Comparison of ENCODE assay signal across 19 mouse cellular contexts in genomic region chr7:68323051-68323450, GRCm38 (mm10). TPM values are rescaled to one million over a fixed set of nuclear protein-coding genes. Genes with fewer than 3 reads are reported as not detected.
A peak's percentile ranks its signal among the peaks of the same experiment; 100 is the strongest.
DNase-seq lines count a peak whose midpoint lies in the region; ATAC-seq lines count a peak whose summit lies in the region.
"Had no signal": no experiment of that assay in that cellular context is flagged by ENCODE, and none has a peak within 500 bp of the region (broad histone marks: within the 10 kb centered on the region; RNA-seq: fewer than 3 reads in every experiment).

No protein-coding gene starts in this region.

- H3K4me2 ChIP-seq in intestine, embryonic 16.5 days (ENCODE audit: low read depth, low read length): no peak overlapping the region
- H3K4me2 ChIP-seq: hindbrain, embryonic 14.5 days; limb, embryonic 15.5 days; midbrain, embryonic 15.5 days had no signal

- no peak overlapping the region for H3K4me3 ChIP-seq in intestine, embryonic 16.5 days (ENCODE audit: low read length)
- H3K4me3 ChIP-seq: limb, embryonic 15.5 days; midbrain, embryonic 15.5 days had no signal

- WGBS in intestine, embryonic 16.5 days: 53% methylated on average over 6 of the region's 6 CpGs

- intact Hi-C loops in left cerebral cortex, postnatal 10 days (cut with DNase I): no loop called here

- peak; percentile 83 for DNase-seq in CD4-positive helper T cell, adult 2 months (ENCODE audit: low read depth, low spot score)
- peak; percentile 14 to 33 for DNase-seq in thymus, postnatal 10 days (ENCODE audit: low spot score in 2 of 2)
- DNase-seq in right cerebral cortex, adult 2 months (ENCODE audit: low spot score in 2 of 2): no peak
- no peak for DNase-seq in left cerebral cortex, postnatal 10 days (ENCODE audit: extremely low spot score in 1 of 2, low spot score in 2 of 2)
- DNase-seq in cerebellum, adult 9-11 months: no peak
- DNase-seq: adrenal gland, postnatal 14 days; cerebellum, adult 11-12 months; kidney, adult 2 months; kidney, postnatal 14 days had no signal

- H3K27ac ChIP-seq in intestine, embryonic 16.5 days (ENCODE audit: low read length): no peak overlapping the region
- H3K27ac ChIP-seq: hindbrain, embryonic 14.5 days; limb, embryonic 15.5 days; midbrain, embryonic 15.5 days had no signal

- H3K9me3 ChIP-seq in intestine, embryonic 16.5 days (ENCODE audit: control insufficient read depth, low read length): no peaks in the 10 kb centered on the region
- H3K9me3 ChIP-seq: limb, embryonic 15.5 days; midbrain, embryonic 15.5 days had no signal

- peak; percentile 80 for ATAC-seq in CD4-positive, CD25-positive, alpha-beta regulatory T cell, adult 4 months
- peak; percentile 86 for ATAC-seq in intestine, embryonic 16.5 days
- ATAC-seq: midbrain, embryonic 15.5 days had no signal

- no peak overlapping the region for H3K9ac ChIP-seq in intestine, embryonic 16.5 days (ENCODE audit: low read depth, low read length)
- H3K9ac ChIP-seq: hindbrain, embryonic 14.5 days; limb, embryonic 15.5 days; midbrain, embryonic 15.5 days had no signal

- no peaks in the 10 kb centered on the region for H3K27me3 ChIP-seq in intestine, embryonic 16.5 days (replicated peaks; ENCODE audit: control insufficient read depth, insufficient read depth, low read length)
- H3K27me3 ChIP-seq: CH12.LX; limb, embryonic 15.5 days; midbrain, embryonic 15.5 days had no signal

- H3K36me3 ChIP-seq in intestine, embryonic 16.5 days (ENCODE audit: control insufficient read depth, insufficient read depth, low read length): no peaks in the 10 kb centered on the region
- H3K36me3 ChIP-seq: limb, embryonic 15.5 days; midbrain, embryonic 15.5 days had no signal

- no peaks in the 10 kb centered on the region for H3K4me1 ChIP-seq in intestine, embryonic 16.5 days (ENCODE audit: control insufficient read depth, insufficient read depth, low read length)
- H3K4me1 ChIP-seq: midbrain, embryonic 15.5 days had no signal

RNA-seq across cellular contexts. Expression of gene Fam169b, which starts 49.4 kb away (rescaled TPM):
- 100 to 1,000 TPM; 124 to 148 TPM for polyA plus RNA-seq in CD4-positive, CD25-positive, alpha-beta regulatory T cell, adult 4 months (2017; shearing (Covaris generic))
- polyA plus RNA-seq in intestine, embryonic 16.5 days (2015; fragmentation: Nextera tagmentation; extraction: Ambion mirVana): 0.33 and 0.42 TPM in 2 replicates
- under 1 TPM; 0.32 to 0.47 TPM for total RNA-seq in left cerebral cortex, postnatal 10 days (2021)
- polyA plus RNA-seq: midbrain, embryonic 15.5 days had no signal

RNA-seq across cellular contexts. Expression of gene Pgpep1l, which starts 59.0 kb away (rescaled TPM):
- 1 to 10 TPM; 6.2 to 6.6 TPM for polyA plus RNA-seq in CD4-positive, CD25-positive, alpha-beta regulatory T cell, adult 4 months (2017; shearing (Covaris generic))
- polyA plus RNA-seq in intestine, embryonic 16.5 days (2015; fragmentation: Nextera tagmentation; extraction: Ambion mirVana): not detected in 2 replicates
- total RNA-seq in left cerebral cortex, postnatal 10 days (2021): under 1 TPM in 1 of 2 experiments, not detected in 1; 0.49 TPM
- total RNA-seq: adrenal gland, postnatal 14 days; CH12.LX; megakaryocyte, adult 5-6 weeks had no signal
- polyA plus RNA-seq: embryonic facial prominence, embryonic 14.5 days; liver, embryonic 16.5 days; midbrain, embryonic 15.5 days; stomach, embryonic 16.5 days had no signal

Comparison
In these comparisons a context has a peak if more than half of its experiments do, and no peak if none do; other contexts are left out.
1. DNase-seq: peak in CD4-positive helper T cell, adult 2 months (single experiment) and thymus, postnatal 10 days (2 of 2); none in right cerebral cortex, adult 2 months (0 of 2), left cerebral cortex, postnatal 10 days (0 of 2) and cerebellum, adult 9-11 months (single experiment).
2. RNA of gene Fam169b, which starts 49.4 kb away (polyA plus RNA-seq): 124 to 148 TPM in CD4-positive, CD25-positive, alpha-beta regulatory T cell, adult 4 months; 0.33 to 0.42 TPM in intestine, embryonic 16.5 days; every median in the first group is over 10 times any median in the second.